Mouse (Mus musculus) midbrain, embryonic 15.5 days (tissue): ENCODE data around the gene Gpr12. TPM values are rescaled to one million over a fixed set of nuclear protein-coding genes. Genes with fewer than 3 reads are reported as not detected.
A peak's percentile ranks its signal among the peaks of the same experiment; 100 is the strongest.
"Not testable (repeated sequence)": the region's sequence is repeated elsewhere in the genome, so short reads cannot be mapped to it uniquely, and the experiment has no call there.

Source experiments
- ATAC-seq: fragments of 200-750 bp; cut with Nextera tagmentation; replicated peaks from 2 replicates; pipeline ENCODE4 v1.8.0; 2017; ENCODE audit warnings: moderate TSS enrichment
- H3K27ac ChIP-seq: fragments of 300-500 bp; sonication (generic); 2 replicates; pipeline ENCODE4 v1.5.1; 2015; ENCODE audit warnings: mild to moderate bottlenecking, inconsistent platforms
- H3K27me3 ChIP-seq: fragments of 300-500 bp; sonication (generic); replicated peaks from 2 replicates; pipeline ENCODE4 v1.6.1; 2015; ENCODE audit warnings: inconsistent platforms
- H3K36me3 ChIP-seq: fragments of 300-500 bp; sonication (generic); replicated peaks from 2 replicates; pipeline ENCODE4 v1.6.1; 2015; ENCODE audit warnings: inconsistent platforms
- H3K4me1 ChIP-seq: fragments of 300-500 bp; sonication (generic); 2 replicates; pipeline ENCODE4 v1.6.1; 2015; ENCODE audit warnings: inconsistent platforms
- H3K4me2 ChIP-seq: fragments of 300-500 bp; sonication (generic); 2 replicates; pipeline ENCODE4 v1.6.1; 2015; ENCODE audit warnings: inconsistent platforms, mild to moderate bottlenecking, moderate library complexity
- H3K4me3 ChIP-seq: fragments of 300-500 bp; sonication (generic); 2 replicates; pipeline ENCODE4 v1.5.1; 2015; ENCODE audit warnings: mild to moderate bottlenecking, inconsistent platforms
- H3K9ac ChIP-seq: fragments of 300-500 bp; sonication (generic); 2 replicates; pipeline ENCODE4 v1.6.1; 2015; ENCODE audit warnings: mild to moderate bottlenecking, inconsistent platforms
- H3K9me3 ChIP-seq: fragments of 300-500 bp; sonication (generic); 2 replicates; pipeline ENCODE4 v1.6.1; 2016; ENCODE audit warnings: inconsistent platforms
- WGBS: fragments of 180-500 bp; shearing (Covaris S2); methylation state at CpG from one replicate; pipeline ENCODE4 v1.1.7; 2015; ENCODE audit warnings: mixed read lengths; 5-methylcytosine and 5-hydroxymethylcytosine counted together
- polyA plus RNA-seq: library from polyadenylated mRNA; unstranded; fragments of >200 nt; fragmentation: Nextera tagmentation; extraction: Ambion mirVana; gene quantifications from 2 replicates; pipeline ENCODE4 v1.2.1, GENCODE M21; 2015

Gene Gpr12
- polyA plus RNA-seq, 1 experiment from 2014 or later, result 26.7 TPM

- no peaks in the 10 kb centered on the region for H3K4me1 ChIP-seq
- H3K9ac ChIP-seq, result no peak overlapping the region
- no peak overlapping the region for H3K4me3 ChIP-seq
- ATAC-seq, result no peak
- no peak overlapping the region for H3K4me2 ChIP-seq
- WGBS, result 81% methylated on average over 5 of the region's 5 CpGs
- H3K9me3 ChIP-seq, result no peaks in the 10 kb centered on the region
- no peak overlapping the region for H3K27ac ChIP-seq
- H3K36me3 ChIP-seq, result no peaks in the 10 kb centered on the region
- no peaks in the 10 kb centered on the region for H3K27me3 ChIP-seq
Observed at GRCm38 (mm10) chr5:146606221-146606620, 21.2 kb upstream of the Gpr12 start.

- H3K36me3 ChIP-seq, result no peaks in the 10 kb centered on the region
- no peak overlapping the region for H3K27ac ChIP-seq
- no peak overlapping the region for H3K4me2 ChIP-seq
- 87% methylated on average over 5 of the region's 5 CpGs for WGBS
- no peaks in the 10 kb centered on the region for H3K9me3 ChIP-seq
- H3K4me3 ChIP-seq, result no peak overlapping the region
- no peaks in the 10 kb centered on the region for H3K4me1 ChIP-seq
- no peak overlapping the region for H3K9ac ChIP-seq
- H3K27me3 ChIP-seq, result no peaks in the 10 kb centered on the region
- ATAC-seq, result no peak
Observed at GRCm38 (mm10) chr5:146599970-146600369, 14.9 kb upstream of the Gpr12 start.

GRCm38 (mm10) chr5:146599216-146599615 is 14.2 kb upstream of the Gpr12 start:
- H3K9ac ChIP-seq, H3K4me2 ChIP-seq, H3K9me3 ChIP-seq, H3K27me3 ChIP-seq, H3K4me3 ChIP-seq, H3K4me1 ChIP-seq, H3K36me3 ChIP-seq, H3K27ac ChIP-seq: not testable (repeated sequence)
- 0 out of 2 replicates have a peak, but pooled peaks have one; percentile 20 for ATAC-seq
- WGBS, result 81% methylated on average over 7 of the region's 7 CpGs

- Histone ChIP-seq H3K27me3 (no peaks in the 10 kb centered on the region), H3K9me3 (no peaks in the 10 kb centered on the region), H3K4me3 (no peak overlapping the region), H3K9ac (no peak overlapping the region), H3K4me1 (no peaks in the 10 kb centered on the region), H3K4me2 (no peak overlapping the region), H3K27ac (peak overlapping the region; percentile 41), H3K36me3 (no peaks in the 10 kb centered on the region)
- peak; percentile 52; the same call in 1 of the 2 replicates for ATAC-seq
- WGBS, result 65% methylated on average over 27 of the region's 27 CpGs
Observed at GRCm38 (mm10) chr5:146598215-146599119, 13.4 kb upstream of the Gpr12 start.

GRCm38 (mm10) chr5:146597503-146597874 is 12.4 kb upstream of the Gpr12 start:
- H3K36me3 ChIP-seq, result no peaks in the 10 kb centered on the region
- no peak overlapping the region for H3K27ac ChIP-seq
- no peaks in the 10 kb centered on the region for H3K4me1 ChIP-seq
- no peak overlapping the region for H3K9ac ChIP-seq
- no peaks in the 10 kb centered on the region for H3K9me3 ChIP-seq
- no peak for ATAC-seq
- H3K27me3 ChIP-seq, result no peaks in the 10 kb centered on the region
- WGBS, result 96% methylated on average over 10 of the region's 10 CpGs
- no peak overlapping the region for H3K4me3 ChIP-seq
- H3K4me2 ChIP-seq, result no peak overlapping the region

- Histone ChIP-seq H3K27ac (no peak overlapping the region), H3K9me3 (no peaks in the 10 kb centered on the region), H3K9ac (no peak overlapping the region), H3K4me3 (no peak overlapping the region), H3K27me3 (no peaks in the 10 kb centered on the region), H3K4me1 (no peaks in the 10 kb centered on the region), H3K36me3 (no peaks in the 10 kb centered on the region), H3K4me2 (no peak overlapping the region)
- no peak for ATAC-seq
- 86% methylated on average over 18 of the region's 18 CpGs for WGBS
Observed at GRCm38 (mm10) chr5:146596612-146597502, 11.8 kb upstream of the Gpr12 start.

GRCm38 (mm10) chr5:146592580-146592979 is 7.5 kb upstream of the Gpr12 start:
- Histone ChIP-seq H3K27me3 (peaks cover 5% of the 10 kb centered on the region), H3K4me3 (no peak overlapping the region), H3K36me3 (no peaks in the 10 kb centered on the region), H3K4me2 (no peak overlapping the region), H3K4me1 (no peaks in the 10 kb centered on the region), H3K27ac (no peak overlapping the region), H3K9me3 (no peaks in the 10 kb centered on the region), H3K9ac (no peak overlapping the region)
- ATAC-seq, result no peak
- 17% methylated on average over 5 of the region's 5 CpGs for WGBS

GRCm38 (mm10) chr5:146591636-146592035 is 6.6 kb upstream of the Gpr12 start:
- Histone ChIP-seq H3K9ac (no peak overlapping the region), H3K27me3 (peaks cover 9% of the 10 kb centered on the region), H3K9me3 (no peaks in the 10 kb centered on the region), H3K36me3 (no peaks in the 10 kb centered on the region), H3K4me1 (no peaks in the 10 kb centered on the region), H3K4me2 (no peak overlapping the region), H3K4me3 (no peak overlapping the region), H3K27ac (no peak overlapping the region)
- ATAC-seq, result no peak
- 97% methylated on average over 4 of the region's 4 CpGs for WGBS

GRCm38 (mm10) chr5:146590987-146591386 is 5.9 kb upstream of the Gpr12 start:
- Histone ChIP-seq H3K9me3 (no peaks in the 10 kb centered on the region), H3K9ac (no peak overlapping the region), H3K4me3 (no peak overlapping the region), H3K4me2 (no peak overlapping the region), H3K4me1 (no peaks in the 10 kb centered on the region), H3K27me3 (peaks cover 15% of the 10 kb centered on the region), H3K27ac (no peak overlapping the region), H3K36me3 (no peaks in the 10 kb centered on the region)
- ATAC-seq, result no peak
- WGBS, result 63% methylated on average over 4 of the region's 4 CpGs

- WGBS, result 71% methylated on average over 8 of the region's 8 CpGs
- Histone ChIP-seq H3K4me3 (no peak overlapping the region), H3K27me3 (peaks cover 35% of the 10 kb centered on the region), H3K4me2 (no peak overlapping the region), H3K9me3 (no peaks in the 10 kb centered on the region), H3K4me1 (peaks cover 16% of the 10 kb centered on the region), H3K27ac (no peak overlapping the region), H3K36me3 (no peaks in the 10 kb centered on the region), H3K9ac (no peak overlapping the region)
- no peak for ATAC-seq
Observed at GRCm38 (mm10) chr5:146586357-146587070, 1.5 kb upstream of the Gpr12 start.

GRCm38 (mm10) chr5:146585307-146585651 is 240 bp upstream of the Gpr12 start:
- peak; percentile 5; the same call in 1 of the 2 replicates for ATAC-seq

GRCm38 (mm10) chr5:146584156-146584477 is 922 bp downstream of the Gpr12 start:
- H3K36me3 ChIP-seq, result no peaks in the 10 kb centered on the region
- peak overlapping the region; percentile 63 for H3K4me3 ChIP-seq
- H3K27me3 ChIP-seq, result peaks cover 30% of the 10 kb centered on the region
- WGBS, result 8% methylated on average over 10 of the region's 10 CpGs
- H3K4me1 ChIP-seq, result peaks cover 16% of the 10 kb centered on the region
- ATAC-seq, result no peak; the same call in 1 of the 2 replicates
- H3K4me2 ChIP-seq, result peak overlapping the region; percentile 90
- H3K27ac ChIP-seq, result peak overlapping the region; percentile 48; the same call in 1 of the 2 replicates
- no peaks in the 10 kb centered on the region for H3K9me3 ChIP-seq
- H3K9ac ChIP-seq, result peak overlapping the region; percentile 57

More at GRCm38 (mm10) chr5:146585307-146585651, 240 bp upstream of the Gpr12 start:
- H3K4me3 ChIP-seq, result peak overlapping the region; percentile 63
- H3K36me3 ChIP-seq, result no peaks in the 10 kb centered on the region
- no peaks in the 10 kb centered on the region for H3K9me3 ChIP-seq
- 12% methylated on average over 10 of the region's 10 CpGs for WGBS
- H3K4me2 ChIP-seq, result peak overlapping the region; percentile 90
- peaks cover 35% of the 10 kb centered on the region for H3K27me3 ChIP-seq
- peak overlapping the region; percentile 57 for H3K9ac ChIP-seq
- 0 out of 2 replicates have a peak overlapping the region, but pooled peaks have one; percentile 48 for H3K27ac ChIP-seq
- H3K4me1 ChIP-seq, result peaks cover 16% of the 10 kb centered on the region
